Mouse (Mus musculus) stomach, embryonic 14.5 days (tissue): Measurements from ENCODE around the gene Syngr3. TPM values are rescaled to one million over a fixed set of nuclear protein-coding genes. Genes with fewer than 3 reads are reported as not detected.
A peak's percentile ranks its signal among the peaks of the same experiment; 100 is the strongest.

Source experiments
- ATAC-seq: fragments of 200-750 bp; cut with Nextera tagmentation; 2 replicates; pipeline ENCODE4 v1.8.0; 2017; ENCODE audit warnings: low read depth, moderate TSS enrichment; ENCODE audit not compliant: insufficient number of reproducible peaks, insufficient read depth, low FRiP score
- H3K27ac ChIP-seq: fragments of 300-500 bp; sonication (generic); 2 replicates; pipeline ENCODE4 v1.5.1; 2014; ENCODE audit warnings: mild to moderate bottlenecking, low read length, moderate library complexity, mixed read lengths
- H3K27me3 ChIP-seq: fragments of 300-500 bp; sonication (generic); 2 replicates; pipeline ENCODE4 v1.6.1; 2014; ENCODE audit warnings: low read length, control low read depth, mixed read lengths; ENCODE audit not compliant: control insufficient read depth, insufficient read depth
- H3K36me3 ChIP-seq: fragments of 300-500 bp; sonication (generic); 2 replicates; pipeline ENCODE4 v1.6.1; 2014; ENCODE audit warnings: mild to moderate bottlenecking, control low read depth, low read length, moderate library complexity, mixed read lengths; ENCODE audit not compliant: control insufficient read depth, insufficient read depth
- H3K4me1 ChIP-seq: fragments of 300-500 bp; sonication (generic); 2 replicates; pipeline ENCODE4 v1.6.1; 2014; ENCODE audit warnings: low read length, control low read depth, mixed read lengths; ENCODE audit not compliant: control insufficient read depth, insufficient read depth
- H3K4me2 ChIP-seq: fragments of 300-500 bp; sonication (generic); replicated peaks from 2 replicates; pipeline ENCODE4 v1.6.1; 2014; ENCODE audit warnings: low read depth, low read length, control low read depth
- H3K4me3 ChIP-seq: fragments of 300-500 bp; sonication (generic); 2 replicates; pipeline ENCODE4 v1.5.1; 2014; ENCODE audit warnings: low read depth, low read length, control low read depth
- H3K9ac ChIP-seq: fragments of 300-500 bp; sonication (generic); replicated peaks from 2 replicates; pipeline ENCODE4 v1.6.1; 2014; ENCODE audit warnings: low read depth, mild to moderate bottlenecking, control low read depth, low read length, moderate library complexity, mixed read lengths
- H3K9me3 ChIP-seq: fragments of 300-500 bp; sonication (generic); 2 replicates; pipeline ENCODE4 v1.6.1; 2016; ENCODE audit warnings: low read depth, low read length, control low read depth; ENCODE audit not compliant: control insufficient read depth
- WGBS: fragments of 180-500 bp; shearing (Covaris S2); extraction: QIAGEN DNeasy Blood & Tissue Kit; methylation state at CpG from one replicate; pipeline ENCODE4 v1.1.7; 2014; 5-methylcytosine and 5-hydroxymethylcytosine counted together
- polyA plus RNA-seq: library from polyadenylated mRNA; unstranded; fragments of >200 nt; fragmentation: Nextera tagmentation; extraction: Ambion mirVana; gene quantifications from 2 replicates; pipeline ENCODE4 v1.2.1, GENCODE M21; 2014

The Syngr3 gene
- polyA plus RNA-seq, 1 experiment from 2014 or later: 6.3 TPM

GRCm38 (mm10) chr17:24677500-24678080 lies 12.2 kb downstream of the Syngr3 start:
- no peak overlapping the region for H3K9ac ChIP-seq
- peak; percentile 84 for ATAC-seq
- H3K27ac ChIP-seq: no peak overlapping the region
- no peaks in the 10 kb centered on the region for H3K27me3 ChIP-seq
- H3K36me3 ChIP-seq: peaks cover 48% of the 10 kb centered on the region
- no peaks in the 10 kb centered on the region for H3K4me1 ChIP-seq
- 83% methylated on average over 24 of the region's 24 CpGs for WGBS
- H3K9me3 ChIP-seq: no peaks in the 10 kb centered on the region
- H3K4me2 ChIP-seq: no peak overlapping the region
- no peak overlapping the region for H3K4me3 ChIP-seq

- Histone ChIP-seq H3K4me1 (peaks cover 7% of the 10 kb centered on the region), H3K9me3 (no peaks in the 10 kb centered on the region), H3K27me3 (no peaks in the 10 kb centered on the region), H3K27ac (no peak overlapping the region), H3K36me3 (peaks cover 45% of the 10 kb centered on the region), H3K4me3 (no peak overlapping the region), H3K9ac (no peak overlapping the region), H3K4me2 (no peak overlapping the region)
- ATAC-seq: no peak
- 93% methylated on average over 5 of the region's 5 CpGs for WGBS
Measured at GRCm38 (mm10) chr17:24676877-24677276, 12.9 kb downstream of the Syngr3 start.

- Histone ChIP-seq H3K36me3 (peaks cover 38% of the 10 kb centered on the region), H3K4me2 (no peak overlapping the region), H3K4me1 (peaks cover 14% of the 10 kb centered on the region), H3K27ac (no peak overlapping the region), H3K9me3 (no peaks in the 10 kb centered on the region), H3K4me3 (no peak overlapping the region), H3K9ac (no peak overlapping the region), H3K27me3 (no peaks in the 10 kb centered on the region)
- ATAC-seq: no peak
- WGBS: 65% methylated on average over 2 of the region's 2 CpGs
Measured at GRCm38 (mm10) chr17:24676187-24676586, 13.6 kb downstream of the Syngr3 start.

- Histone ChIP-seq H3K27ac (no peak overlapping the region), H3K36me3 (peaks cover 20% of the 10 kb centered on the region), H3K4me3 (no peak overlapping the region), H3K4me2 (no peak overlapping the region), H3K9ac (no peak overlapping the region), H3K27me3 (no peaks in the 10 kb centered on the region), H3K9me3 (no peaks in the 10 kb centered on the region), H3K4me1 (peaks cover 23% of the 10 kb centered on the region)
- WGBS: 80% methylated on average over 7 of the region's 7 CpGs
- no peak for ATAC-seq
Measured at GRCm38 (mm10) chr17:24674277-24674676, 15.5 kb downstream of the Syngr3 start.

GRCm38 (mm10) chr17:24672141-24672540 lies 17.6 kb downstream of the Syngr3 start:
- peaks cover 29% of the 10 kb centered on the region for H3K4me1 ChIP-seq
- H3K27ac ChIP-seq: no peak overlapping the region
- 21% methylated on average over 5 of the region's 5 CpGs for WGBS
- H3K9ac ChIP-seq: no peak overlapping the region
- H3K4me2 ChIP-seq: peak overlapping the region; percentile 17; the same call in 1 of the 2 replicates
- H3K4me3 ChIP-seq: no peak overlapping the region
- no peaks in the 10 kb centered on the region for H3K9me3 ChIP-seq
- ATAC-seq: no peak
- H3K36me3 ChIP-seq: peaks cover 3% of the 10 kb centered on the region
- H3K27me3 ChIP-seq: no peaks in the 10 kb centered on the region

- Histone ChIP-seq H3K27ac (no peak overlapping the region), H3K4me2 (peak overlapping the region; percentile 69; the same call in 1 of the 2 replicates), H3K4me3 (peak overlapping the region; percentile 91; the same call in 1 of the 2 replicates), H3K27me3 (no peaks in the 10 kb centered on the region), H3K9ac (no peak overlapping the region), H3K4me1 (peaks cover 29% of the 10 kb centered on the region), H3K9me3 (no peaks in the 10 kb centered on the region), H3K36me3 (no peaks in the 10 kb centered on the region)
- ATAC-seq: no peak
- WGBS: 61% methylated on average over 5 of the region's 5 CpGs
Measured at GRCm38 (mm10) chr17:24671346-24671745, 18.4 kb downstream of the Syngr3 start.

GRCm38 (mm10) chr17:24670246-24670844 lies 19.4 kb downstream of the Syngr3 start:
- Histone ChIP-seq H3K27ac (peak overlapping the region; percentile 74; the same call in 1 of the 2 replicates), H3K27me3 (no peaks in the 10 kb centered on the region), H3K4me3 (peak overlapping the region; percentile 91), H3K36me3 (no peaks in the 10 kb centered on the region), H3K9me3 (no peaks in the 10 kb centered on the region), H3K4me2 (peak overlapping the region; percentile 69), H3K9ac (peak overlapping the region; percentile 95), H3K4me1 (peaks cover 29% of the 10 kb centered on the region)
- no peak for ATAC-seq
- WGBS: 9% methylated on average over 8 of the region's 8 CpGs

GRCm38 (mm10) chr17:24669545-24670245 lies 20.1 kb downstream of the Syngr3 start, which contains the start of gene Zfp598:
Gene Zfp598, plus strand, starts transcription at chr17:24669687.
- Histone ChIP-seq H3K27me3 (no peaks in the 10 kb centered on the region), H3K9me3 (no peaks in the 10 kb centered on the region), H3K4me2 (peak within 1 kb of the TSS; percentile 69), H3K27ac (peak within 1 kb of the TSS; percentile 74), H3K36me3 (no peaks in the 10 kb centered on the region), H3K9ac (peak within 1 kb of the TSS; percentile 95), H3K4me3 (peak within 1 kb of the TSS; percentile 91), H3K4me1 (peaks cover 29% of the 10 kb centered on the region)
- under 1% methylated on average over 73 of the region's 80 CpGs for WGBS
- peak; percentile 98 for ATAC-seq
